Mouse (Mus musculus) spleen, adult 18-20 months (tissue): ENCODE results near the gene Spdye4a.
"Not testable (repeated sequence)": the region's sequence is repeated elsewhere in the genome, so short reads cannot be mapped to it uniquely, and the experiment has no call there.

Experiments
- DNase-seq, 2 experiments: peaks; one replicate each; pipeline ENCODE4 v3.0.0; 2022; ENCODE audit warnings: mixed read lengths in 2 of 2

Gene Spdye4a

GRCm38 (mm10) chr5:143222287-143222686, 4.4 kb downstream of the Spdye4a start:
- DNase-seq: no peak

GRCm38 (mm10) chr5:143220996-143221395, 5.7 kb downstream of the Spdye4a start:
- no peak for DNase-seq

- DNase-seq: no peak
Observed at GRCm38 (mm10) chr5:143213832-143214231, 12.9 kb downstream of the Spdye4a start.

- no peak for DNase-seq
Observed at GRCm38 (mm10) chr5:143205015-143205414, 21.7 kb downstream of the Spdye4a start.

GRCm38 (mm10) chr5:143196506-143196905, 30.2 kb downstream of the Spdye4a start:
- DNase-seq: no peak

- DNase-seq: no peak
Observed at GRCm38 (mm10) chr5:143195166-143195565, 31.5 kb downstream of the Spdye4a start.

- DNase-seq: not testable (repeated sequence)
Observed at GRCm38 (mm10) chr5:143194747-143195146, 31.9 kb downstream of the Spdye4a start.

GRCm38 (mm10) chr5:143192806-143193205, 33.9 kb downstream of the Spdye4a start:
- DNase-seq: no peak

- DNase-seq: not testable (repeated sequence)
Observed at GRCm38 (mm10) chr5:143188014-143188413, 38.7 kb downstream of the Spdye4a start.

- peak; percentile 75 to 80 for DNase-seq
Observed at GRCm38 (mm10) chr5:143180255-143181076, 46.2 kb downstream of the Spdye4a start, which contains the start of the genes Rbak and Spdye4b. Gene Rbak, minus strand, starts transcription at chr5:143180775. Gene Spdye4b, plus strand, starts transcription at chr5:143181017.

GRCm38 (mm10) chr5:143179179-143179578, 47.5 kb downstream of the Spdye4a start:
- no peak for DNase-seq

- DNase-seq: no peak
Observed at GRCm38 (mm10) chr5:143177541-143178200, 49.0 kb downstream of the Spdye4a start.

GRCm38 (mm10) chr5:143175970-143176369, 50.7 kb downstream of the Spdye4a start:
- no peak for DNase-seq
